Mouse (Mus musculus): ENCODE results near the gene Olfr62.

Olfr62 gene

GRCm38 (mm10) chr4:118658652-118659051 is at the start of gene Olfr62:
Gene Olfr62 (plus strand): TSS chr4:118658952.
- no peak for DNase-seq

GRCm38 (mm10) chr4:118609836-118610235 is 48.9 kb upstream of the Olfr62 start:
- DNase-seq = no peak

- DNase-seq = no peak
These were observed 46.1 kb upstream of the Olfr62 start for GRCm38 (mm10) chr4:118612619-118613018.

GRCm38 (mm10) chr4:118615412-118615811 is 43.3 kb upstream of the Olfr62 start:
- DNase-seq = no peak

GRCm38 (mm10) chr4:118620279-118620966 is 38.3 kb upstream of the Olfr62 start, which contains the start of the genes Cfap57 and Ebna1bp2:
Gene Cfap57 (minus strand): TSS chr4:118620777.
Gene Ebna1bp2 (plus strand): TSS chr4:118620799.
- peak; percentile 95 for DNase-seq

- DNase-seq = no peak
These were observed 37.8 kb upstream of the Olfr62 start for GRCm38 (mm10) chr4:118620967-118621320.

GRCm38 (mm10) chr4:118621781-118622180 is 37.0 kb upstream of the Olfr62 start:
- no peak for DNase-seq

- DNase-seq = no peak
These were observed 28.5 kb upstream of the Olfr62 start for GRCm38 (mm10) chr4:118630261-118630660.

GRCm38 (mm10) chr4:118642346-118643190 is 16.2 kb upstream of the Olfr62 start:
- DNase-seq = no peak

GRCm38 (mm10) chr4:118645234-118645633 is 13.5 kb upstream of the Olfr62 start:
- peak; percentile 26 for DNase-seq

- no peak for DNase-seq
These were observed 28.3 kb downstream of the Olfr62 start for GRCm38 (mm10) chr4:118687086-118687485.

- no peak for DNase-seq
These were observed 33.7 kb downstream of the Olfr62 start, which contains the start of gene Olfr1342 for GRCm38 (mm10) chr4:118692412-118692973. Gene Olfr1342 (minus strand): TSS chr4:118692756.

- no peak for DNase-seq
These were observed 35.1 kb downstream of the Olfr62 start for GRCm38 (mm10) chr4:118693812-118694211.

GRCm38 (mm10) chr4:118703223-118703622 is 44.5 kb downstream of the Olfr62 start, which contains the start of gene Olfr1341:
Gene Olfr1341 (plus strand): TSS chr4:118703523.
- DNase-seq = no peak

GRCm38 (mm10) chr4:118708086-118708485 is 49.3 kb downstream of the Olfr62 start:
- no peak for DNase-seq

GRCm38 (mm10) chr4:118711656-118712055 is 52.9 kb downstream of the Olfr62 start:
- no peak for DNase-seq
